Mouse (Mus musculus) hindlimb bud, embryonic 11.5 days (tissue): Measurements from ENCODE around the gene Dcun1d2.

ENCODE experiments used
- DNase-seq: peaks from one replicate; pipeline ENCODE4 v3.0.0-alpha.2; 2012; ENCODE audit warnings: low read depth, low spot score; ENCODE audit errors: extremely low spot score

Dcun1d2 gene

GRCm38 (mm10) chr8:13208627-13209355, 79.1 kb downstream of the Dcun1d2 start:
- DNase-seq, result no peak

DNA sequence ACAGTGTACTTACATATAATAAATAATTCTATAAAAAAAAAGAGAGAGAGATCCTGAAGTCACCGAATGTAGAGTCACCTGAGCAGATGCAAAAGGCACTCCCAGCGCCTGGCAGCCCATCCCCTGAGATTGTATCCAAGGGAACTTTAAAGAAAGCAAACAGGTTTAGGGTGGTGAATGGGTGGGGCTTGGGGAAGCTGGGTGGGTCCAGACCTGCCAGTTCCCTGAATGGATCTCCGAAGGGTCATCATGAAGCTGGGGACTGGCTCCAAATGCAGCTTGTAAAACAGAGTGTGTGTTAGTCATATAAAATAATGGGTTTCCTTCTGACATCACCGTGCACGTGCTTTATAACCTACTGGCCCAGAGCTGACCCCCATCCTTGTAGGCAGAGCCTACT, 81.6 kb downstream of the Dcun1d2 start:
- no peak for DNase-seq
